Mouse (Mus musculus) liver, postnatal 0 days (tissue): ENCODE data around the gene Mrtfb. TPM values are rescaled to one million over a fixed set of nuclear protein-coding genes. Genes with fewer than 3 reads are reported as not detected.

Experiments
- ATAC-seq: fragments of 200-750 bp; cut with Nextera tagmentation; 2 replicates; pipeline ENCODE4 v1.8.0; 2017; ENCODE audit warnings: mild to moderate bottlenecking, moderate library complexity
- DNase-seq: peaks from one replicate; pipeline ENCODE4 v3.0.0-alpha.2; 2016
- H3K27ac ChIP-seq: fragments of 300-500 bp; sonication (generic); 2 replicates; pipeline ENCODE4 v1.5.1; 2014; ENCODE audit warnings: antibody characterized with exemption, moderate library complexity, mild to moderate bottlenecking, low read depth
- H3K27me3 ChIP-seq: fragments of 300-500 bp; sonication (generic); 2 replicates; pipeline ENCODE4 v1.6.1; 2014; ENCODE audit warnings: low read length, control low read depth, mixed read lengths; ENCODE audit not compliant: insufficient read depth
- H3K36me3 ChIP-seq: fragments of 300-500 bp; sonication (generic); replicated peaks from 2 replicates; pipeline ENCODE4 v1.6.1; 2014; ENCODE audit warnings: mild to moderate bottlenecking, control low read depth, low read length, moderate library complexity, mixed read lengths; ENCODE audit not compliant: insufficient read depth
- H3K4me1 ChIP-seq: fragments of 300-500 bp; sonication (generic); 2 replicates; pipeline ENCODE4 v1.6.1; 2014; ENCODE audit warnings: antibody characterized with exemption, mild to moderate bottlenecking, control low read depth; ENCODE audit not compliant: insufficient read depth
- H3K4me2 ChIP-seq: fragments of 300-500 bp; sonication (generic); 2 replicates; pipeline ENCODE4 v1.6.1; 2014; ENCODE audit warnings: low read depth, mild to moderate bottlenecking, low read length, moderate library complexity, mixed read lengths
- H3K4me3 ChIP-seq: fragments of 300-500 bp; sonication (generic); 2 replicates; pipeline ENCODE4 v1.5.1; 2014; ENCODE audit warnings: low read depth, low read length
- H3K9ac ChIP-seq: fragments of 300-500 bp; sonication (generic); replicated peaks from 2 replicates; pipeline ENCODE4 v1.6.1; 2014; ENCODE audit warnings: mild to moderate bottlenecking, moderate library complexity
- H3K9me3 ChIP-seq: fragments of 300-500 bp; sonication (generic); 2 replicates; pipeline ENCODE4 v1.6.1; 2016; ENCODE audit warnings: mild to moderate bottlenecking, control low read depth, low read length, mixed read lengths
- CTCF ChIP-seq: sonication (generic); IDR thresholded peaks from 2 replicates; pipeline ENCODE4 v1.5.1; 2016; ENCODE audit warnings: antibody characterized with exemption, low read depth
- EP300 ChIP-seq: IDR thresholded peaks from 2 replicates; pipeline ENCODE4 v1.6.1; 2016; ENCODE audit warnings: antibody characterized with exemption, low read depth, mild to moderate bottlenecking
- WGBS: fragments of 180-500 bp; shearing (Covaris S2); extraction: QIAGEN DNeasy Blood & Tissue Kit; methylation state at CpG from one replicate; pipeline ENCODE4 v1.1.7; 2014; ENCODE audit not compliant: insufficient replicate concordance; 5-methylcytosine and 5-hydroxymethylcytosine counted together
- microRNA counts: library from miRNA; unstranded; fragments of <30 nt; microRNA quantifications from one replicate; lab custom pipeline; 2015
- microRNA-seq: library from miRNA; unstranded; fragments of <30 nt; microRNA quantifications from one replicate; pipeline ENCODE4, GENCODE M21; 2016
- polyA plus RNA-seq: library from polyadenylated mRNA; unstranded; fragments of >200 nt; fragmentation: Nextera tagmentation; extraction: Ambion mirVana; gene quantifications from 2 replicates; pipeline ENCODE4 v1.2.1, GENCODE M21; 2015

The Mrtfb gene
- polyA plus RNA-seq, 1 experiment from 2014 or later = 5.8 TPM

GRCm38 (mm10) chr16:13458556-13458955 is 202.3 kb downstream of the Mrtfb start:
- TF ChIP-seq CTCF (no peak), EP300 (no peak)
- ATAC-seq (no peak), DNase-seq (no peak)
- Histone ChIP-seq H3K27ac (no peak overlapping the region), H3K4me1 (no peaks in the 10 kb centered on the region), H3K27me3 (no peaks in the 10 kb centered on the region), H3K4me3 (no peak overlapping the region), H3K36me3 (no peaks in the 10 kb centered on the region), H3K9ac (no peak overlapping the region), H3K4me2 (no peak overlapping the region), H3K9me3 (no peaks in the 10 kb centered on the region)

- Histone ChIP-seq H3K9me3 (no peaks in the 10 kb centered on the region), H3K4me1 (no peaks in the 10 kb centered on the region), H3K9ac (no peak overlapping the region), H3K4me2 (no peak overlapping the region), H3K27me3 (no peaks in the 10 kb centered on the region), H3K36me3 (no peaks in the 10 kb centered on the region), H3K4me3 (no peak overlapping the region), H3K27ac (no peak overlapping the region)
- ATAC-seq (no peak), DNase-seq (no peak)
- no peak for TF ChIP-seq EP300
- no peak for TF ChIP-seq CTCF
- WGBS = 72% methylated on average over 1 of the region's 1 CpGs
Measured at GRCm38 (mm10) chr16:13460071-13460470, 203.8 kb downstream of the Mrtfb start.

GRCm38 (mm10) chr16:13460777-13461408 is 204.6 kb downstream of the Mrtfb start:
- Histone ChIP-seq H3K27me3 (no peaks in the 10 kb centered on the region), H3K36me3 (no peaks in the 10 kb centered on the region), H3K4me1 (no peaks in the 10 kb centered on the region), H3K9ac (no peak overlapping the region), H3K27ac (no peak overlapping the region), H3K4me2 (no peak overlapping the region), H3K9me3 (no peaks in the 10 kb centered on the region), H3K4me3 (no peak overlapping the region)
- WGBS = 61% methylated on average over 3 of the region's 3 CpGs
- ATAC-seq (no peak), DNase-seq (no peak)
- TF ChIP-seq CTCF (no peak), EP300 (no peak)

GRCm38 (mm10) chr16:13464662-13465061 is 208.4 kb downstream of the Mrtfb start:
- ATAC-seq (no peak), DNase-seq (no peak)
- Histone ChIP-seq H3K27ac (no peak overlapping the region), H3K4me3 (no peak overlapping the region), H3K27me3 (no peaks in the 10 kb centered on the region), H3K9me3 (no peaks in the 10 kb centered on the region), H3K36me3 (no peaks in the 10 kb centered on the region), H3K4me2 (no peak overlapping the region), H3K4me1 (no peaks in the 10 kb centered on the region), H3K9ac (no peak overlapping the region)
- TF ChIP-seq CTCF (0 out of 2 replicates have a peak, but pooled peaks have one; percentile 7), EP300 (no peak)
- 71% methylated on average over 5 of the region's 5 CpGs for WGBS

MicroRNA genes within 50 kb of the gene (microRNA counts, 519-probe panel; counts per million panel counts)
- microRNA mmu-miR-193b (lab: Ali Mortazavi, UCI) = 5,550 counts per million, percentile 63 among the panel's probes with 10 or more counts

Small RNAs within 50 kb of the gene (microRNA-seq; reads per million reads assigned to microRNA genes)
- 32.4 reads per million, percentile 31 among the genes with 10 or more reads in this experiment for gene Mir193b
- gene Mir365-1 = not detected

Other genes with a start within 250 kb of the Mrtfb start
- 2.6 and 3.2 TPM in 2 replicates for gene Ercc4, start 146.8 kb upstream of the Mrtfb start, polyA plus RNA-seq